Mouse (Mus musculus): ENCODE results near the gene Mapk12. TPM values are rescaled to one million over a fixed set of nuclear protein-coding genes. Genes with fewer than 3 reads are reported as not detected.

Gene Mapk12
- 2.0 and 2.4 TPM in 2 replicates for polyA plus RNA-seq (2012; rRNA removed)

- 2% methylated on average over 21 of the region's 21 CpGs for WGBS
- Histone ChIP-seq H3K36me3 (ENCODE audit: control insufficient read depth, insufficient read depth, low read length) (no peaks in the 10 kb centered on the region), H3K4me3 (ENCODE audit: low read depth, low read length) (peak within 1 kb of the TSS; percentile 67), H3K4me1 (ENCODE audit: control insufficient read depth, insufficient read depth, insufficient read length, low read length) (peaks cover 4% of the 10 kb centered on the region), H3K27me3 (ENCODE audit: control insufficient read depth, insufficient read depth, low read length) (peaks cover 27% of the 10 kb centered on the region), H3K27ac (ENCODE audit: insufficient read depth, low read depth, low read length) (peak within 1 kb of the TSS; percentile 4)
- TF ChIP-seq POLR2A (IDR thresholded peaks at IDR 0.05; ENCODE audit: low read depth, low read length) (no peak), CTCF (IDR thresholded peaks at IDR 0.05; ENCODE audit: extremely low read depth, insufficient read length, insufficient replicate concordance, low read depth, low read length) (no peak)
Observed at GRCm38 (mm10) chr15:89140659-89141252, at the start of gene Mapk12. Mapk12 (minus strand) TSS chr15:89140703.

DNA sequence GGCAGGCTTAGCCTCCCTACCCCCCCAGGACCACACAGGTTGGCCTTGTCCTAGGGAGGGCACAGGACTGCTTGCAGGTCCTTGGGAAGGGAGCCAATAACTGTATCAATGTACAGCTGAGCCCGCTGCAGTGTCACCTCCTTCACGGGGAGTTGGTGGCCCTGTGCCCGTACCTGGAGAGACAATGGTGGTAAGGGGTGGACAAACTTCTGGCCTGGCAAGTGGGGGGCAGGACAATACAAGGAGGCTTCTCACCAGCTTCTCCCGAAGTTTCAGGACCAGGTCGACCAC is 44.4 kb upstream of the Mapk12 start:
- 77% methylated on average over 5 of the region's 5 CpGs for WGBS
- no peak overlapping the region for H3K4me3 ChIP-seq (ENCODE audit: low read depth, low read length)
- no peaks in the 10 kb centered on the region for H3K36me3 ChIP-seq (ENCODE audit: control insufficient read depth, insufficient read depth, low read length)
- TF ChIP-seq POLR2A (IDR thresholded peaks at IDR 0.05; ENCODE audit: low read depth, low read length): no peak
- TF ChIP-seq CTCF (IDR thresholded peaks at IDR 0.05; ENCODE audit: extremely low read depth, insufficient read length, insufficient replicate concordance, low read depth, low read length): no peak
- H3K27ac ChIP-seq (ENCODE audit: insufficient read depth, low read depth, low read length): no peak overlapping the region
- no peaks in the 10 kb centered on the region for H3K27me3 ChIP-seq (ENCODE audit: control insufficient read depth, insufficient read depth, low read length)
- H3K4me1 ChIP-seq (ENCODE audit: control insufficient read depth, insufficient read depth, insufficient read length, low read length): peaks cover 9% of the 10 kb centered on the region

DNA sequence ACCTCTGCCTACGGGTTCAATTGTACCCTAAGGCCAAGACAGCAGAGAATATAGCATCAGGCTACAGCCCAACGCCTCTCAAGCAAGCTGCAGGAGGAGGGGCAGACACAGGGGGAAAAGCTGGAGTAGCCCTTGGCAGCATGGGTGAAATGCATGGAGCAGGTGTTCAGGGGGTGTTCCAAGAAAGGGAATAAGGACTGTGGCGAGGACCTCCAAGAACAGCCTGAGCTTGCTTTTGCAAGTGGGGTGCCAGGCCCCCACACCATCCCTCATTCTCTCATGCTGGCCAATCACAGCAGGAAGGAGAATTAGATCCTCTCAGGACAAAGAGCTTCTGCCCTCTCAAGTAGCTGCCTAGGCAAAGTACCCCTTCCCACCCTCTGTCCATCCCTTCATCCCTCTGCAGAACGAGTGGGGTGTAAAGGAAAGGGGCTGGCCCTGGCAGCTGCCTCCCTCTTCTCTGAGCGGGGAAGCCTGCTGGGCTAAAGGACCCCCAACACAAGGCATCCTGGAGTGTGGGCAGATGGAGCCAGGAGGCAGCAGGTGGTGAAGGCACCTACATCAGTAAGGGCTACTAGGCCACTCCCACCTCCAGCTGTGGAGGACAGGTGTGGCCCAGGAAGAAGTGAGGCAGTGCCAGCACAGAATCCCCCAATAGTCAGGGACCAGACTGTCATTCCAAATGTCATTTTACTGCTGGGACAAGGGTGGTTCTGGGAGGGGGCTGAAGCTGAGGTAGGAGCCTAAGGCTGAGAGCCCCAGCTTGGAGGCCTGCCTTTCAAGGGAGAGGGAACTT is 43.8 kb upstream of the Mapk12 start:
- 87% methylated on average over 5 of the region's 5 CpGs for WGBS
- Histone ChIP-seq H3K4me3 (ENCODE audit: low read depth, low read length) (no peak overlapping the region), H3K4me1 (ENCODE audit: control insufficient read depth, insufficient read depth, insufficient read length, low read length) (peaks cover 9% of the 10 kb centered on the region), H3K36me3 (ENCODE audit: control insufficient read depth, insufficient read depth, low read length) (no peaks in the 10 kb centered on the region), H3K27ac (ENCODE audit: insufficient read depth, low read depth, low read length) (no peak overlapping the region), H3K27me3 (ENCODE audit: control insufficient read depth, insufficient read depth, low read length) (no peaks in the 10 kb centered on the region)
- TF ChIP-seq POLR2A (IDR thresholded peaks at IDR 0.05; ENCODE audit: low read depth, low read length): no peak
- TF ChIP-seq CTCF (IDR thresholded peaks at IDR 0.05; ENCODE audit: extremely low read depth, insufficient read length, insufficient replicate concordance, low read depth, low read length): no peak

DNA sequence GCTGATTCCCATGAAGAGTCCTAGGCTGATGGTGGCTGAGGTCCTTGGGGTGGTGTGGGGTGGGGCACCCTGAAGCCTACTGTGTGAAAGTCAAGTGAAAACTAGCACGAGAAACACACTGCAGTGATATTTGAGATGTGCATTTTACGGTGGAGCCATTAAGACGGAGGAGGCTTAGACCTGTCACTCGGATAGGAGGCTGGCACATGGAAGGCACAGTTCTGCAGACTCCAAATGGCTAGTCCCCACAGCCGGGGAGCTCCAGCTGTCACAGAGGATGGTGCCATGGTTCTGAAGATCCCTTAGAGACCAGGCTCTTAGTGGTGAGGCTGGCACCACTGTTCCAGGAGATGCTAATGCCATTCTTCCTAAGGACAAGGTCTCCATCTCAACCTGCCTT is 42.3 kb upstream of the Mapk12 start:
- Histone ChIP-seq H3K36me3 (ENCODE audit: control insufficient read depth, insufficient read depth, low read length) (no peaks in the 10 kb centered on the region), H3K27ac (ENCODE audit: insufficient read depth, low read depth, low read length) (no peak overlapping the region), H3K27me3 (ENCODE audit: control insufficient read depth, insufficient read depth, low read length) (no peaks in the 10 kb centered on the region), H3K4me3 (ENCODE audit: low read depth, low read length) (no peak overlapping the region), H3K4me1 (ENCODE audit: control insufficient read depth, insufficient read depth, insufficient read length, low read length) (peaks cover 17% of the 10 kb centered on the region)
- TF ChIP-seq CTCF (IDR thresholded peaks at IDR 0.05; ENCODE audit: extremely low read depth, insufficient read length, insufficient replicate concordance, low read depth, low read length) (no peak), POLR2A (IDR thresholded peaks at IDR 0.05; ENCODE audit: low read depth, low read length) (no peak)
- WGBS: 80% methylated on average over 5 of the region's 5 CpGs

DNA sequence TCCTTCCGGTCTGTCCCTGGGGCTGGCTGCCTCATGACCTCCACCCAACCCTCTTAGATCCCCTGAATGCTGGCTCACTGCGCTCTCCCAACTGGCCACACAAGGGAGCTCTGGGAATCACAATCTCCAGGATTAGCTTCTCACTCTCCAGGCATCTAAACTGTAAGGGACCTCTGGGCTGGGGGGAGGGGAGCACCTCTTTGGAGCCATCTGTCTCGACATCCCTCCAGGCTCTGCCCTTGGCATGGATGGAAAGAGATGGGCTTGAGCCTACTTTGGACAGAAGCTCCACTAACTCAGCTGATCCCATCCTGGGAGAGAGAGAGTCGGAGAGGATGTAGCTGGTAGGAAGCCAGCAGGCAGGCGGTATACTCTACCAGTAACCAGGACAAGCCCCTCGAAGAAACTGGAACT is 41.8 kb upstream of the Mapk12 start:
- whole genome bisulfite sequencing: 62% methylated on average over 6 of the region's 6 CpGs

GRCm38 (mm10) chr15:89181561-89182270 is 41.2 kb upstream of the Mapk12 start:
- no peaks in the 10 kb centered on the region for H3K36me3 ChIP-seq (ENCODE audit: control insufficient read depth, insufficient read depth, low read length)
- 63% methylated on average over 10 of the region's 10 CpGs for WGBS

More for the DNA sequence above, 41.8 kb upstream of the Mapk12 start:
- H3K27ac ChIP-seq (ENCODE audit: insufficient read depth, low read depth, low read length): no peak overlapping the region
- H3K4me1 ChIP-seq (ENCODE audit: control insufficient read depth, insufficient read depth, insufficient read length, low read length): peaks cover 20% of the 10 kb centered on the region
- no peaks in the 10 kb centered on the region for H3K27me3 ChIP-seq (ENCODE audit: control insufficient read depth, insufficient read depth, low read length)
- no peak overlapping the region for H3K4me3 ChIP-seq (ENCODE audit: low read depth, low read length)
- no peak for TF ChIP-seq CTCF (IDR thresholded peaks at IDR 0.05; ENCODE audit: extremely low read depth, insufficient read length, insufficient replicate concordance, low read depth, low read length)
- no peak for TF ChIP-seq POLR2A (IDR thresholded peaks at IDR 0.05; ENCODE audit: low read depth, low read length)
- no peaks in the 10 kb centered on the region for H3K36me3 ChIP-seq (ENCODE audit: control insufficient read depth, insufficient read depth, low read length)

More at GRCm38 (mm10) chr15:89181561-89182270, 41.2 kb upstream of the Mapk12 start:
- H3K4me3 ChIP-seq (ENCODE audit: low read depth, low read length): no peak overlapping the region
- TF ChIP-seq POLR2A (IDR thresholded peaks at IDR 0.05; ENCODE audit: low read depth, low read length): no peak
- TF ChIP-seq CTCF (IDR thresholded peaks at IDR 0.05; ENCODE audit: extremely low read depth, insufficient read length, insufficient replicate concordance, low read depth, low read length): no peak
- no peak overlapping the region for H3K27ac ChIP-seq (ENCODE audit: insufficient read depth, low read depth, low read length)
- no peaks in the 10 kb centered on the region for H3K27me3 ChIP-seq (ENCODE audit: control insufficient read depth, insufficient read depth, low read length)
- peaks cover 26% of the 10 kb centered on the region for H3K4me1 ChIP-seq (ENCODE audit: control insufficient read depth, insufficient read depth, insufficient read length, low read length)
